Mouse (Mus musculus): ENCODE results near the gene Selenot.

The Selenot gene

DNA sequence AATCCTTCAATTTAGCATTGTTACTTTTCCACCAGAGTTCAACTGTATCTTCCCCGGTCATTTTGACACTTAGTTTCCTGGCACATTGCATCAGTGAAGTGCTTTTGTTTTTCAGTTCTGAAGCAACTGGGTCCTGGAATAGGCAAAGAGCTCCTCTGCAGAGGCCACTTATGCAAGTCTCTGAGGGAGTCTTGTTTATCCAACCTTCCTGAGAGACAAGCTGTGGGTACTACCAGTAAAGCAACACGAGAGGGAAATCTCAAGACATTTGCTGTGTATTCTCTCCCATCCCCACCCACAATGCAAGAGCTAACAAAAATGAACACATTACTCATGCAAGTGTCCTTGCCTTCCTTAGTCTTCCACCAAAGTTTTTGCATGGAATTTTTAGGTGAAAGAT, 55.3 kb downstream of the Selenot start:
- peak in 1 of 2 experiments; percentile 27 for DNase-seq (ENCODE audit: inconsistent age in 2 of 2, low spot score in 1 of 2)

DNA sequence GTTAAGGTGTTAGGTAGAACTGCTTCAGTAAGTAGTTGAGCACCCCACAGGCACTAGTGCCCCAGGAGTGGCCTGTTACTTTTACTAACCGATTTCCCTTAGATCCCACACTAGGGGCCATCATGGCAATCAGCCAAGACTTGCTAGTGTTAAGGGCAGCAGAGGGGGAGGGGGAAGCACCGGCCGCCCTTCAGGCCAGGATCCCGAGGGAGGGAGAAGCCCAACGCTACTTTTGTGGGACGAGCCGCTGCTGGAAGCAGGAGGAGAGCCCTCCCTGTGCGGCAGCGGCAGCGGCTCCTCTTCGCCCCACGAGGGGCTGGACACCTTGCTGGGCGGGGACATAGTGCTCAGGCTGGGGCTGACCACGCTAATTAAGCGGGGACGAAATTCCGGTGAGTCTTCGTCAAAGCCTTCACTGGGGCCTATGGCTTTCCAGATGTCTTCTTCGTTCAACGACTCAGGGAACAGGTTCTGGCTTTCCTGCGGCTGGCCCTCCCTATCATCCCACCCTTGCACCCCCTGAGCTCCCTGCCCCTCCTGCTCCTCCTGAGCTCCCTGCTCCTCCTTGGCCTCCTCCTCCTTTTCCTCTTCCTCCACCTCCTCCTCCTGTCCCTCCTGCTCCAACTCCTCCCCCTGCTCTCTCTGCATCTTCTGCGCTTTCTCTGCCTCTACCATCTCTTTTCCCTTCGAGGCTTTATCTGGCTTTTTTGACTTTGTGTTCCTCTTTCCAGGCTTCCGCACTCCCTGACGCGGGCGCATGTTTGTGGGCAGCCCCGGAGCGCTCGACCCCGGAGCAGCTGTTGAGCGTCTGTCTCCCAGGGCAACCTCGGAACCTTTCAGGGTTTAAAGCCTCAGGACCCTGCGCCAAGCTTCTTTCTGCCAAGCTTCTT, 60.2 kb downstream of the Selenot start, which contains the start of gene Erich6:
TSS of gene Erich6 (minus strand) at position 802 of the 890 bp plus-strand sequence.
- DNase-seq (ENCODE audit: inconsistent age in 2 of 2, low spot score in 1 of 2) = peak; percentile 63 to 84

Measured in adrenal gland, adult (tissue).